Mouse (Mus musculus) left cerebral cortex, adult 2 months (tissue): ENCODE data around the gene Nudt2. TPM values are rescaled to one million over a fixed set of nuclear protein-coding genes. Genes with fewer than 3 reads are reported as not detected.

Source experiments
- DNase-seq, 2 experiments: peaks; one replicate each; pipeline ENCODE4 v3.0.0; 2021 to 2022; ENCODE audit warnings: low spot score in 2 of 2, mixed read lengths in 1 of 2; ENCODE audit errors: extremely low spot score in 1 of 2
- H3K27ac ChIP-seq: fragments of 200-600 bp; 2 replicates; pipeline ENCODE4 v1.8.1; 2022
- H3K4me3 ChIP-seq: fragments of 200-600 bp; 2 replicates; pipeline ENCODE4 v1.8.1; 2022
- CTCF ChIP-seq: fragments of 200-600 bp; IDR thresholded peaks from 2 replicates; pipeline ENCODE4 v1.8.1; 2022; ENCODE audit warnings: antibody characterized with exemption, mild to moderate bottlenecking, moderate library complexity
- intact Hi-C: fragments of 180-260 bp; cut with DNase I; formaldehyde crosslinking; loops from one replicate; pipeline ENCODE4 v1.15.1; 2025
- total RNA-seq, 2 experiments: library from RNA; stranded (reverse); gene quantifications; 2 replicates each; pipeline ENCODE4 v1.2.3; 2021

Gene Nudt2
- total RNA-seq, 2 experiments from 2014 or later = 25.3 to 28.2 TPM

GRCm38 (mm10) chr4:41523839-41524238 lies 58.9 kb downstream of the Nudt2 start:
- H3K4me3 ChIP-seq = no peak overlapping the region
- DNase-seq = no peak
- TF ChIP-seq CTCF = no peak
- no peak overlapping the region for H3K27ac ChIP-seq
- intact Hi-C loops = loop anchor here (2.0 to 5.0 kb wide), 2 partner anchors 91 to 183 kb away; no protein-coding TSS in a partner anchor

DNA sequence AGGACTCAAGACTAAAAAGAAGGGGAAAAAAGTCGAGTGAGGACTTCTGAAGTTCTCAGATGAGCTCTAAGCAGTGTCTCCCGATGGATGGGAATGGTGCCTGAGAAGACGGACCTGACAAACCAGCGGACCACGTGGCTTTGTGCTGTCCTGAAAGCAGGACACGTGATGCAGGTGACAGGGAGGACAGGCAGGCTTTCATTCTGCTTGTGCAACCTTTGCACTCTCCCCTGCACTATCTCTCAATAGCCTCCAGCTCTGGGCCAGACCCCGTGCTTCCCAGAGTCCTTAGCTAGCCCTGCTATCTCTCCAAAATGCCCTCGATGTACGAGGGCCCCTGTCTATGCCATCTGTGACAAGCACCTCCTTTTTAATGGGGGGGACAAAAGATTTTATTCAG lies 59.9 kb downstream of the Nudt2 start:
- H3K27ac ChIP-seq = no peak overlapping the region
- no peak for TF ChIP-seq CTCF
- H3K4me3 ChIP-seq = no peak overlapping the region
- intact Hi-C loops = loop anchor here (5.0 kb wide), 1 partner anchor 182 kb away; no protein-coding TSS in a partner anchor
- no peak for DNase-seq

DNA sequence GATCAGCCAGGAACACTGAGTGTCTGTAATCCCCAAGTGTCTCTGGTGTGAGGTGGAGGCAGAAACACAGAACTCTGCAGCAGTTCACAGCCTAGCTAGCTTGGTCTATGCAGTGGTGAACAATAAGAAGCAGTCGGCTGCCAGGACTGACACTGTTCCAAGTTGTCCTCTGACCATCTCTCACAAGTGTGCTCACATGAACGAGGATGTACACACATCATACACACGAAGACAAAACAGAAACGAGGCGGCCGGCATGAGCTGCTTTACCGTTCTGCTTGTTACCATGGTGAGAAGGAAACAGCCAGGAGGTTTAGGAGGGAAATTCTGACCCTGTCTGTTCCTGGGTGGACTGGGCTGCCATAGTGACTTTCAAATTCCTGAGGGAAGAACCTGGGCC lies 61.6 kb downstream of the Nudt2 start:
- intact Hi-C loops = no loop called here
- Histone ChIP-seq H3K4me3 (no peak overlapping the region), H3K27ac (no peak overlapping the region)
- no peak for DNase-seq
- TF ChIP-seq CTCF = no peak

GRCm38 (mm10) chr4:41527076-41527475 lies 62.1 kb downstream of the Nudt2 start:
- no peak overlapping the region for H3K4me3 ChIP-seq
- intact Hi-C loops = no loop called here
- TF ChIP-seq CTCF = no peak
- DNase-seq = no peak
- H3K27ac ChIP-seq = no peak overlapping the region

GRCm38 (mm10) chr4:41527996-41528395 lies 63.0 kb downstream of the Nudt2 start:
- no peak for DNase-seq
- intact Hi-C loops = no loop called here
- H3K4me3 ChIP-seq = no peak overlapping the region
- H3K27ac ChIP-seq = no peak overlapping the region
- TF ChIP-seq CTCF = no peak

Other genes starting within 250 kb of the Nudt2 start
- 10 to 100 TPM; 39.4 to 42.2 TPM for gene Ubap2, start 190.0 kb upstream of the Nudt2 start, total RNA-seq
- 10 to 100 TPM; 39.9 to 42.4 TPM for gene Dcaf12, start 150.3 kb upstream of the Nudt2 start, total RNA-seq
- 10 to 100 TPM; 47.7 to 49.0 TPM for gene Ubap1, start 116.2 kb upstream of the Nudt2 start, total RNA-seq
- gene Kif24, start 264 bp upstream of the Nudt2 start, total RNA-seq = 1 to 10 TPM; 1.4 to 1.9 TPM
- gene AI464131, start 37.9 kb downstream of the Nudt2 start, total RNA-seq = 10 to 100 TPM; 27.1 to 28.1 TPM
- gene 1110017D15Rik, start 52.2 kb downstream of the Nudt2 start, total RNA-seq = 1 to 10 TPM; 5.2 to 6.1 TPM
- 100 to 1,000 TPM; 195 to 209 TPM for gene Fam219a, start 104.4 kb downstream of the Nudt2 start, total RNA-seq
- gene Dnaic1, start 104.6 kb downstream of the Nudt2 start, total RNA-seq = 1 to 10 TPM; 6.4 to 7.5 TPM
- 10 to 100 TPM; 58.0 to 63.3 TPM for gene Enho, start 175.2 kb downstream of the Nudt2 start, total RNA-seq
- gene Cntfr, start 231.9 kb downstream of the Nudt2 start, total RNA-seq = 100 to 1,000 TPM; 120 to 127 TPM
- gene Il11ra1, start 234.8 kb downstream of the Nudt2 start, total RNA-seq = 10 to 100 TPM; 43.1 to 47.7 TPM
- gene Rpp25l, start 248.4 kb downstream of the Nudt2 start, total RNA-seq = 10 to 100 TPM; 27.7 to 30.7 TPM